Mouse (Mus musculus): ENCODE measurements around the gene Gprin1.

DNA sequence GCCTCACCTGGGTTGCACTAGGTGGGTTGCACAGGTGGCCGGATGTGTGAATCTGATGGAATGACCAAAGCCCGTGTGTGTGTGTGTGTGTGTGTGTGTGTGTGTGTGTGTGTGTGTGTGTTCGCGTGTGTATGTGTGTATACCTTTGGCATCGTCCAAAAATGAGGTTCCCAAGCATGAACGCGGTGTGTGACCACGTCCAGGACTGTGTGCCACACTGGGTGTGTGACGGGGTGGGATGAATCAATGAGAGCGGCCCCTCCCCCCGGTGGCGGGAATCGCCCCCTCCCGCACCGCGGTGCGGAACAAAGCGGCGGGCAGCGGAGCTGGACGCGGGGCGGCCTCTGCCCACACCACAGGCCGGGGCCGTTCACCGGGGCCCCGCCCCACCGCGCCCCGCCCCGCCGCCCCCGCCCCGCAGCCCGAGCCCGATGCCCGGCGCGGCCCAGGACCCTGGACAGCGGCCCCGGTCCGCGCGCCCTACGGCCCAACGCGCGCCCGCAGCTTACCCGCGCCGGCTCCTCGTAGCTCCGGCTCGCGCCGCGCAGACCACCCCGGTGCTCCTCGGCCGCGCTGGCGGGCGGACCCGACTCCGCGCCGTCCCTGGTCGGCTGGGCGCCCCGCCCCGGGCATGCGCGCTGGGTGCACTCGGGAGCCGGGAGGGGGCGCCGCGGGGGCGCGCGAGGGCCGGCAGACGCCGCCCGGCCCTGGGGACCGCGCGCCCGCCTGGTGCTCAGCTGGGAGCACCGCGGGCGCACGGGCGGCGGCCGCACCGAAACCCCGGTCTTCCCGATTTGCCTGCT lies 412 bp downstream of the Gprin1 start:
- no peak for TF ChIP-seq CTCF (IDR thresholded peaks at IDR 0.05; ENCODE audit: low read depth)
- no peak for TF ChIP-seq EP300 (IDR thresholded peaks at IDR 0.05; ENCODE audit: low read depth)
